Mouse (Mus musculus): ENCODE measurements at regions not wholly inside any gene's neighbourhood (a gene's known extent, or its start where the extent isn't known, plus 50 kb on each side); places are given as distances from the start of the nearest gene placed in this dataset.

- Histone ChIP-seq H3K9ac (ENCODE audit: insufficient read depth, low read depth, low read length, poor library complexity, severe bottlenecking) (no peak overlapping the region), H3K36me3 (ENCODE audit: control insufficient read depth, insufficient read depth, low read length, poor library complexity, severe bottlenecking) (no peaks in the 10 kb centered on the region), H3K4me1 (ENCODE audit: control insufficient read depth in 2 of 2, insufficient read depth in 2 of 2, low read length in 2 of 2, poor library complexity in 1 of 2) (no peaks in the 10 kb centered on the region), H3K9me3 (ENCODE audit: control insufficient read depth, insufficient read depth, low read depth, low read length) (no peaks in the 10 kb centered on the region), H3K4me3 (ENCODE audit: insufficient read depth in 1 of 2, low read depth in 1 of 2, low read length in 2 of 2, poor library complexity in 1 of 2, severe bottlenecking in 1 of 2) (no peak overlapping the region), H3K27ac (ENCODE audit: insufficient read depth, low read depth, low read length, poor library complexity, severe bottlenecking) (no peak overlapping the region)
- no peak for TF ChIP-seq MAFK (IDR thresholded peaks at IDR 0.05; ENCODE audit: insufficient read depth, low read depth, low read length)
- no peak for TF ChIP-seq ZNF384 (IDR thresholded peaks at IDR 0.05; ENCODE audit: low read depth, low read length)
- no peak for TF ChIP-seq ZC3H11A (IDR thresholded peaks at IDR 0.05; ENCODE audit: borderline replicate concordance, low read depth, low read length)
- TF ChIP-seq CHD2 (IDR thresholded peaks at IDR 0.05; ENCODE audit: low read depth, low read length) = no peak
- TF ChIP-seq HCFC1 (IDR thresholded peaks at IDR 0.05; ENCODE audit: borderline replicate concordance, insufficient read depth, low read length) = no peak
- in situ Hi-C loops (cut with MboI; ENCODE audit: low sequenced_read_pairs in 2 of 2, unreplicated experiment in 2 of 2) = no loop called here
- DNase-seq (ENCODE audit: low read depth, low spot score) = no peak
These were observed 190.1 kb upstream of the Klf4 start for GRCm38 (mm10) chr4:55722388-55722787.

GRCm38 (mm10) chr4:55721834-55722233 is 189.6 kb upstream of the Klf4 start:
- no peak overlapping the region for H3K27ac ChIP-seq (ENCODE audit: insufficient read depth, low read depth, low read length, poor library complexity, severe bottlenecking)
- TF ChIP-seq ZC3H11A (IDR thresholded peaks at IDR 0.05; ENCODE audit: borderline replicate concordance, low read depth, low read length) = no peak
- no peak for TF ChIP-seq MAFK (IDR thresholded peaks at IDR 0.05; ENCODE audit: insufficient read depth, low read depth, low read length)
- TF ChIP-seq ZNF384 (IDR thresholded peaks at IDR 0.05; ENCODE audit: low read depth, low read length) = no peak
- TF ChIP-seq HCFC1 (IDR thresholded peaks at IDR 0.05; ENCODE audit: borderline replicate concordance, insufficient read depth, low read length) = no peak
- no peak for TF ChIP-seq CHD2 (IDR thresholded peaks at IDR 0.05; ENCODE audit: low read depth, low read length)
- H3K9ac ChIP-seq (ENCODE audit: insufficient read depth, low read depth, low read length, poor library complexity, severe bottlenecking) = no peak overlapping the region

GRCm38 (mm10) chr4:55718438-55718837 is 186.2 kb upstream of the Klf4 start:
- H3K9me3 ChIP-seq (ENCODE audit: control insufficient read depth, insufficient read depth, low read depth, low read length) = no peaks in the 10 kb centered on the region
- H3K27ac ChIP-seq (ENCODE audit: insufficient read depth, low read depth, low read length, poor library complexity, severe bottlenecking) = no peak overlapping the region
- H3K4me3 ChIP-seq (ENCODE audit: insufficient read depth in 1 of 2, low read depth in 1 of 2, low read length in 2 of 2, poor library complexity in 1 of 2, severe bottlenecking in 1 of 2) = no peak overlapping the region
- DNase-seq (ENCODE audit: low read depth, low spot score) = no peak
- no peaks in the 10 kb centered on the region for H3K4me1 ChIP-seq (ENCODE audit: control insufficient read depth in 2 of 2, insufficient read depth in 2 of 2, low read length in 2 of 2, poor library complexity in 1 of 2)
- TF ChIP-seq MAFK (IDR thresholded peaks at IDR 0.05; ENCODE audit: insufficient read depth, low read depth, low read length) = no peak
- no peak for TF ChIP-seq ZNF384 (IDR thresholded peaks at IDR 0.05; ENCODE audit: low read depth, low read length)
- TF ChIP-seq CHD2 (IDR thresholded peaks at IDR 0.05; ENCODE audit: low read depth, low read length) = no peak
- TF ChIP-seq ZC3H11A (IDR thresholded peaks at IDR 0.05; ENCODE audit: borderline replicate concordance, low read depth, low read length) = no peak
- TF ChIP-seq HCFC1 (IDR thresholded peaks at IDR 0.05; ENCODE audit: borderline replicate concordance, insufficient read depth, low read length) = no peak
- in situ Hi-C loops (cut with MboI; ENCODE audit: low sequenced_read_pairs in 2 of 2, unreplicated experiment in 2 of 2) = no loop called here
- no peak overlapping the region for H3K9ac ChIP-seq (ENCODE audit: insufficient read depth, low read depth, low read length, poor library complexity, severe bottlenecking)
- no peaks in the 10 kb centered on the region for H3K36me3 ChIP-seq (ENCODE audit: control insufficient read depth, insufficient read depth, low read length, poor library complexity, severe bottlenecking)

More at GRCm38 (mm10) chr4:55721834-55722233, 189.6 kb upstream of the Klf4 start:
- Histone ChIP-seq H3K9me3 (ENCODE audit: control insufficient read depth, insufficient read depth, low read depth, low read length) (no peaks in the 10 kb centered on the region), H3K36me3 (ENCODE audit: control insufficient read depth, insufficient read depth, low read length, poor library complexity, severe bottlenecking) (no peaks in the 10 kb centered on the region), H3K4me1 (ENCODE audit: control insufficient read depth in 2 of 2, insufficient read depth in 2 of 2, low read length in 2 of 2, poor library complexity in 1 of 2) (no peaks in the 10 kb centered on the region), H3K4me3 (ENCODE audit: insufficient read depth in 1 of 2, low read depth in 1 of 2, low read length in 2 of 2, poor library complexity in 1 of 2, severe bottlenecking in 1 of 2) (no peak overlapping the region)
- DNase-seq (ENCODE audit: low read depth, low spot score) = no peak
- in situ Hi-C loops (cut with MboI; ENCODE audit: low sequenced_read_pairs in 2 of 2, unreplicated experiment in 2 of 2) = no loop called here

DNA sequence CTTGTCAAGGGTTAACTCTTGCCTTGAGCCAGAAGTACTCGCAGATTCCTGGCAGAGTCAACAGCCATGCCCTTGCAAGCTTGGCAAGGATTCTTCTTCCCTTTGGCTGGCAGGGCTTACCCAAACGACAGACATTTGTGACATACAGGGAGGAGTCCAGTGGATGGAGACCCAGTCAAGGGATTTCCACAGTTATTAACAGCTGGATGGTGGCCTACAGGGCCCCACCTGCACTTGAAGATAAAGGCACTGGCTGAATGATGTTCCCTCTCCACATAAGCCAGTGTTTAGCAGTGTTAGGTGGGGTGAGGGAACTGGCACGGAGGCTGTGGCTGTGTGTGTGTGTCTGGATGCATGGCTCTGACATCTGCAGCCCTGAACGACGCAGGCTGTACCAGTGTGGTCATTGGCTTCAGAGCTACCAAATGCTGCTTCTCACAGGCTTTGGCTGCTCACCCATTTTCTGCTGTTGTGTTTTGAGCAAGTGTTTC is 183.9 kb upstream of the Klf4 start:
- H3K36me3 ChIP-seq (ENCODE audit: control insufficient read depth, insufficient read depth, low read length, poor library complexity, severe bottlenecking) = no peaks in the 10 kb centered on the region
- H3K9me3 ChIP-seq (ENCODE audit: control insufficient read depth, insufficient read depth, low read depth, low read length) = no peaks in the 10 kb centered on the region
- no peak overlapping the region for H3K9ac ChIP-seq (ENCODE audit: insufficient read depth, low read depth, low read length, poor library complexity, severe bottlenecking)
- no peaks in the 10 kb centered on the region for H3K4me1 ChIP-seq (ENCODE audit: control insufficient read depth in 2 of 2, insufficient read depth in 2 of 2, low read length in 2 of 2, poor library complexity in 1 of 2)
- H3K27ac ChIP-seq (ENCODE audit: insufficient read depth, low read depth, low read length, poor library complexity, severe bottlenecking) = no peak overlapping the region
- H3K4me3 ChIP-seq (ENCODE audit: insufficient read depth in 1 of 2, low read depth in 1 of 2, low read length in 2 of 2, poor library complexity in 1 of 2, severe bottlenecking in 1 of 2) = no peak overlapping the region
- TF ChIP-seq CHD2 (IDR thresholded peaks at IDR 0.05; ENCODE audit: low read depth, low read length) (no peak), ZC3H11A (IDR thresholded peaks at IDR 0.05; ENCODE audit: borderline replicate concordance, low read depth, low read length) (no peak), HCFC1 (IDR thresholded peaks at IDR 0.05; ENCODE audit: borderline replicate concordance, insufficient read depth, low read length) (no peak), ZNF384 (IDR thresholded peaks at IDR 0.05; ENCODE audit: low read depth, low read length) (no peak), MAFK (IDR thresholded peaks at IDR 0.05; ENCODE audit: insufficient read depth, low read depth, low read length) (no peak)
- in situ Hi-C loops (cut with MboI; ENCODE audit: low sequenced_read_pairs in 2 of 2, unreplicated experiment in 2 of 2) = no loop called here
- no peak for DNase-seq (ENCODE audit: low read depth, low spot score)
